Mouse (Mus musculus) forebrain, embryonic 12.5 days (tissue): ENCODE measurements around the gene Plpp7. TPM values are rescaled to one million over a fixed set of nuclear protein-coding genes. Genes with fewer than 3 reads are reported as not detected.

Experiments
- microRNA-seq: library from miRNA; unstranded; fragments of <30 nt; microRNA quantifications from one replicate; pipeline ENCODE4, GENCODE M21; 2017
- polyA plus RNA-seq: library from polyadenylated mRNA; unstranded; fragments of >200 nt; fragmentation: Nextera tagmentation; extraction: Ambion mirVana; gene quantifications from 2 replicates; pipeline ENCODE4 v1.2.1, GENCODE M21; 2016

Plpp7 gene
- polyA plus RNA-seq, 1 experiment from 2014 or later = 7.2 TPM

Small RNA genes lying within 50 kb of the gene (microRNA-seq; reads per million reads assigned to microRNA genes)
- 0.73 reads per million for gene Mir7674

Other genes with a start within 250 kb of the Plpp7 start
- gene Fibcd1, start 249.5 kb upstream of the Plpp7 start, polyA plus RNA-seq = 1.1 and 1.2 TPM in 2 replicates
- gene Lamc3, start 208.2 kb upstream of the Plpp7 start, polyA plus RNA-seq = 5.2 and 5.6 TPM in 2 replicates
- 73.5 and 86.5 TPM in 2 replicates for gene Aif1l, start 145.4 kb upstream of the Plpp7 start, polyA plus RNA-seq
- 87.4 and 90.3 TPM in 2 replicates for gene Nup214, start 121.1 kb upstream of the Plpp7 start, polyA plus RNA-seq
- 0.67 and 0.88 TPM in 2 replicates for gene Fam78a, start 10.7 kb upstream of the Plpp7 start, polyA plus RNA-seq
- 96.9 and 110 TPM in 2 replicates for gene Prrc2b, start 55.6 kb downstream of the Plpp7 start, polyA plus RNA-seq
- gene Pomt1, start 141.1 kb downstream of the Plpp7 start, polyA plus RNA-seq = 26.6 and 29.4 TPM in 2 replicates
- gene Uck1, start 164.6 kb downstream of the Plpp7 start, polyA plus RNA-seq = 76.5 and 78.4 TPM in 2 replicates
- 23.0 and 26.5 TPM in 2 replicates for gene Golga2, start 191.9 kb downstream of the Plpp7 start, polyA plus RNA-seq
- 391 and 397 TPM in 2 replicates for gene Swi5, start 192.5 kb downstream of the Plpp7 start, polyA plus RNA-seq